Mouse (Mus musculus) testis, adult 2 months (tissue): ENCODE measurements around the gene Pde8b. TPM values are rescaled to one million over a fixed set of nuclear protein-coding genes. Genes with fewer than 3 reads are reported as not detected.
A peak's percentile ranks its signal among the peaks of the same experiment; 100 is the strongest.

Experiments used
- H3K27ac ChIP-seq: fragments of 200-500 bp; 2 replicates; pipeline ENCODE4 v1.5.1; 2012; ENCODE audit warnings: low read depth, low read length; ENCODE audit not compliant: control insufficient read depth, insufficient read depth
- H3K27me3 ChIP-seq: fragments of 200-500 bp; 2 replicates; pipeline ENCODE4 v1.6.1; 2012; ENCODE audit warnings: mild to moderate bottlenecking, low read length, moderate library complexity; ENCODE audit not compliant: control insufficient read depth, insufficient read depth
- H3K36me3 ChIP-seq: fragments of 200-500 bp; 2 replicates; pipeline ENCODE4 v1.6.1; 2012; ENCODE audit warnings: mild to moderate bottlenecking, low read length; ENCODE audit not compliant: control insufficient read depth, insufficient read depth
- H3K4me1 ChIP-seq: fragments of 200-500 bp; 2 replicates; pipeline ENCODE4 v1.6.1; 2012; ENCODE audit warnings: low read length; ENCODE audit not compliant: control insufficient read depth, insufficient read depth
- H3K4me3 ChIP-seq: fragments of 200-500 bp; 2 replicates; pipeline ENCODE4 v1.5.1; 2012; ENCODE audit warnings: low read depth, mild to moderate bottlenecking, low read length, moderate library complexity, mixed read lengths; ENCODE audit not compliant: control insufficient read depth
- CTCF ChIP-seq: fragments of 200-500 bp; IDR thresholded peaks from 2 replicates; pipeline ENCODE4 v1.5.1; 2012; ENCODE audit warnings: low read depth, mild to moderate bottlenecking, inconsistent platforms, low read length, moderate library complexity; ENCODE audit not compliant: control insufficient read depth, insufficient read depth, insufficient replicate concordance
- POLR2A ChIP-seq: fragments of 200-500 bp; IDR thresholded peaks from 2 replicates; pipeline ENCODE4 v1.6.1; 2012; ENCODE audit warnings: low read depth, mild to moderate bottlenecking, inconsistent platforms, low read length, moderate library complexity; ENCODE audit not compliant: control insufficient read depth
- polyA plus RNA-seq: library from polyadenylated mRNA; depleted of rRNA; stranded (reverse); fragments of >200 nt; gene quantifications from 2 replicates; pipeline ENCODE4 v1.2.3, GENCODE M21; 2012; rRNA removed

The Pde8b gene
- polyA plus RNA-seq, 1 experiment, result 4.2 TPM

- Histone ChIP-seq H3K27me3 (no peaks in the 10 kb centered on the region), H3K27ac (no peak overlapping the region), H3K4me1 (no peaks in the 10 kb centered on the region), H3K4me3 (no peak overlapping the region), H3K36me3 (peaks cover 1% of the 10 kb centered on the region; the same call in 1 of the 2 replicates)
- TF ChIP-seq CTCF (no peak), POLR2A (no peak)
These were observed 240.9 kb downstream of the Pde8b start for GRCm38 (mm10) chr13:95009261-95009660.

- Histone ChIP-seq H3K4me1 (no peaks in the 10 kb centered on the region), H3K27me3 (no peaks in the 10 kb centered on the region), H3K36me3 (peaks cover 1% of the 10 kb centered on the region; the same call in 1 of the 2 replicates), H3K27ac (no peak overlapping the region), H3K4me3 (no peak overlapping the region)
- TF ChIP-seq CTCF (no peak), POLR2A (no peak)
These were observed 242.9 kb downstream of the Pde8b start for GRCm38 (mm10) chr13:95007281-95007680.

GRCm38 (mm10) chr13:94990516-94990915, 259.6 kb downstream of the Pde8b start:
- H3K36me3 ChIP-seq, result no peaks in the 10 kb centered on the region
- no peaks in the 10 kb centered on the region for H3K4me1 ChIP-seq
- H3K27ac ChIP-seq, result no peak overlapping the region
- H3K27me3 ChIP-seq, result no peaks in the 10 kb centered on the region
- TF ChIP-seq CTCF (no peak), POLR2A (no peak)
- H3K4me3 ChIP-seq, result no peak overlapping the region

- H3K4me3 ChIP-seq, result no peak overlapping the region
- H3K4me1 ChIP-seq, result no peaks in the 10 kb centered on the region
- no peak overlapping the region for H3K27ac ChIP-seq
- no peaks in the 10 kb centered on the region for H3K36me3 ChIP-seq
- TF ChIP-seq CTCF, result no peak
- no peak for TF ChIP-seq POLR2A
- H3K27me3 ChIP-seq, result no peaks in the 10 kb centered on the region
These were observed 271.1 kb downstream of the Pde8b start for GRCm38 (mm10) chr13:94979081-94979480.

DNA sequence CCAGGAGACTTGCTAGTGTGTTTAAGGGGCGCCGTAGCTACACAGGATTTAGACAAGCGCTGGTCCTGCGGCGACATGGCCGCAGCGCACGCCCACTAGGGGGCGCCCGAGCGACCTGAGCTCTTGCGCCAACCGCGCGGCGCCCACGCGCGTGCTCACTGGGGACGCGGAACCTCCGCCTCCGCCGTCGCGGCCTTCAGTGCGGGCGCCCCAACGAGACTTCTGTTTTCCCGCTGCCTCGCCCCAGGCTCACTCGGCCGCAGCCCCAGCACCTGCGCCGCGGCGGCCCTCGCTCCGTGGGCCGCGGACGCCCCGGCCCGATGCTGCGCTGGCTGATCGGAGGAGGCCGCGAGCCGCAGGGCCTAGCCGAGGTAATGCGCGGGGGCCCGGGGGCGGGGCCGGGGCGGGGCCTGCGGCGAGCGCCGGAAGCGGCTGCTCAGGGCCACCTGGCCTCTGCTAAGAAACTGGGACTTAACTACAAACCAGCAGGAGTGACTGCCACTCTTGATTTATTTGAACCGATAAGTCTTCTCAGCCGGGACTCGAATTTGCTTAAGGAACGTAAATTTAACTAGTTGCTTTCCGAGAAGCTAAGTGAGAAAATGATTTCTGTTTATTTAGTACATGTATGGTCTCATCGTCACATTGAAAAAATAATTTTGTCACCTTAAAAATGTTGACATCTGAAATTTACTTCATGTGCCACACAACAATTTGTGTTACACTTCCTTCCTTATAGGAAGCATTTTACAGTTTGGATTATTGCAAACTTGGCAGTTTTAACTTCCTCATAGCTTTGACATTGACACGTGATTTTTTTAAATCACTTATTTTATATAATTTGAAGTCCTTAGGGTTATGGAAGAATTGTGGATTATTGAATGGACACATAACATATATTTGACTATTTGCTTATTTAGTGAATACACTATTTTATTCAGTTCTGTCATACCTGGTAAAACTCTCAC, 273.6 kb downstream of the Pde8b start, which contains the start of gene Wdr41:
Wdr41 (plus strand) TSS at position 126 of the 968 bp plus-strand sequence.
- peak within 1 kb of the TSS; percentile 93 for H3K4me3 ChIP-seq
- peak within 1 kb of the TSS; percentile 91 for H3K27ac ChIP-seq
- no peaks in the 10 kb centered on the region for H3K27me3 ChIP-seq
- no peaks in the 10 kb centered on the region for H3K36me3 ChIP-seq
- H3K4me1 ChIP-seq, result no peaks in the 10 kb centered on the region
- TF ChIP-seq POLR2A (no peak), CTCF (peak; percentile 98)

GRCm38 (mm10) chr13:94975828-94976218, 274.3 kb downstream of the Pde8b start:
- H3K27me3 ChIP-seq, result no peaks in the 10 kb centered on the region
- H3K36me3 ChIP-seq, result no peaks in the 10 kb centered on the region
- peak overlapping the region; percentile 33; the same call in 1 of the 2 replicates for H3K27ac ChIP-seq
- no peaks in the 10 kb centered on the region for H3K4me1 ChIP-seq
- no peak for TF ChIP-seq CTCF
- TF ChIP-seq POLR2A, result no peak
- H3K4me3 ChIP-seq, result peak overlapping the region; percentile 93

Other genes starting within 250 kb of the Pde8b start
- gene Zbed3, start 73.3 kb upstream of the Pde8b start, polyA plus RNA-seq, result 26.5 and 26.9 TPM in 2 replicates
- 9.2 and 9.3 TPM in 2 replicates for gene Aggf1, start 125.0 kb upstream of the Pde8b start, polyA plus RNA-seq
- gene Crhbp, start 194.6 kb upstream of the Pde8b start, polyA plus RNA-seq, result 0.10 and 0.25 TPM in 2 replicates
- gene S100z, start 228.4 kb upstream of the Pde8b start, polyA plus RNA-seq, result 0.42 and 0.85 TPM in 2 replicates